Mouse (Mus musculus): ENCODE results near the gene Olfr1157.

Olfr1157 gene

GRCm38 (mm10) chr2:87968199-87968598 lies at the start of gene Olfr1157:
Olfr1157 (minus strand) TSS chr2:87968299.
- DNase-seq (ENCODE audit: low read depth), result no peak

GRCm38 (mm10) chr2:88007515-88008318 lies 39.6 kb upstream of the Olfr1157 start, which contains the start of gene Olfr1160:
Olfr1160 (minus strand) TSS chr2:88008268.
- no peak for DNase-seq (ENCODE audit: low read depth)

- no peak for DNase-seq (ENCODE audit: low read depth)
These were observed 21.7 kb upstream of the Olfr1157 start, which contains the start of gene Olfr1158 for GRCm38 (mm10) chr2:87989813-87990212. Olfr1158 (plus strand) TSS chr2:87990113.

GRCm38 (mm10) chr2:87974563-87974962 lies 6.5 kb upstream of the Olfr1157 start, which contains the start of gene Olfr74:
Olfr74 (minus strand) TSS chr2:87974663.
- no peak for DNase-seq (ENCODE audit: low read depth)

GRCm38 (mm10) chr2:87953000-87953399 lies 15.1 kb downstream of the Olfr1157 start, which contains the start of gene Olfr1156:
Olfr1156 (minus strand) TSS chr2:87953100.
- DNase-seq (ENCODE audit: low read depth), result no peak

- no peak for DNase-seq (ENCODE audit: low read depth)
These were observed 23.1 kb downstream of the Olfr1157 start, which contains the start of gene Olfr1155 for GRCm38 (mm10) chr2:87945037-87945436. Olfr1155 (minus strand) TSS chr2:87945137.
